Mouse (Mus musculus): ENCODE measurements around the gene Uba1.
"Not testable (repeated sequence)": the region's sequence is repeated elsewhere in the genome, so short reads cannot be mapped to it uniquely, and the experiment has no call there.

Uba1 gene

DNA sequence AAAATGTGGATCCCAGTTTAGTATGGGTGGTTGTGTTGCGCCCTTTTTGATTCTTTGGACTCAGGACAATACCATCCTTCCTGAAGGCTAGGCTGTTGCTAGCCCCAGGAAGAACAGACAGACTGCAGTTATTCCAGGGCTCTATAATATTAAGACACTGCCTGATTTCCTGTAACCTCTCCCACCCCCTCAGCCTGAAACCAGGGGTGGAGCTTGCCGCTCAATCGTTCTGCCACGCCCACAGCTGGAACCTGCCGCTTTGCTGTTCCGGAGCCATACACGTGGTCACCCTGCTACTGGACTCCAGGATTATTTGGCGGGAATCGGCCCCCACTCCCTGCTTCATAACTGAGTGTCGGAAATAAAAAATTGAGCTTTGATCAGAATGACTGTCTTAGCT is 71.9 kb downstream of the Uba1 start:
- DNase-seq: not testable (repeated sequence)
